Mouse (Mus musculus): ENCODE data around the gene Mapk6. TPM values are rescaled to one million over a fixed set of nuclear protein-coding genes. Genes with fewer than 3 reads are reported as not detected.

The Mapk6 gene
- total and polyA plus RNA-seq, 2 experiments, result 10.0 to 21.1 TPM

GRCm38 (mm10) chr9:75428274-75428600 lies 18.4 kb upstream of the Mapk6 start:
- Histone ChIP-seq H3K27me3 (ENCODE audit: control insufficient read depth, insufficient read depth, low read length) (no peaks in the 10 kb centered on the region), H3K79me2 (ENCODE audit: control insufficient read depth, insufficient read depth, low read length) (no peaks in the 10 kb centered on the region), H3K4me3 (ENCODE audit: insufficient read depth, low read depth, low read length) (no peak overlapping the region), H3K4me1 (ENCODE audit: control insufficient read depth, insufficient read depth, low read length) (no peaks in the 10 kb centered on the region), H3K27ac (replicated peaks; ENCODE audit: insufficient read depth, low read depth, low read length) (no peak overlapping the region), H3K36me3 (ENCODE audit: control insufficient read depth, insufficient read depth, low read length) (no peaks in the 10 kb centered on the region), H3K9ac (ENCODE audit: low read depth, low read length) (no peak overlapping the region)
- no peak for TF ChIP-seq POLR2A (IDR thresholded peaks at IDR 0.05; ENCODE audit: extremely low read depth, insufficient read depth, low read length)
- no peak for TF ChIP-seq CTCF (IDR thresholded peaks at IDR 0.05; ENCODE audit: low read depth, low read length)
- no peak for DNase-seq (ENCODE audit: extremely low read depth, low read depth, low spot score)
- WGBS, result 66% methylated on average over 2 of the region's 2 CpGs

GRCm38 (mm10) chr9:75427366-75428273 lies 17.8 kb upstream of the Mapk6 start:
- no peak for TF ChIP-seq CTCF (IDR thresholded peaks at IDR 0.05; ENCODE audit: low read depth, low read length)
- no peak for TF ChIP-seq POLR2A (IDR thresholded peaks at IDR 0.05; ENCODE audit: extremely low read depth, insufficient read depth, low read length)
- WGBS, result 89% methylated on average over 9 of the region's 9 CpGs
- Histone ChIP-seq H3K36me3 (ENCODE audit: control insufficient read depth, insufficient read depth, low read length) (no peaks in the 10 kb centered on the region), H3K27me3 (ENCODE audit: control insufficient read depth, insufficient read depth, low read length) (no peaks in the 10 kb centered on the region), H3K79me2 (ENCODE audit: control insufficient read depth, insufficient read depth, low read length) (no peaks in the 10 kb centered on the region), H3K4me1 (ENCODE audit: control insufficient read depth, insufficient read depth, low read length) (no peaks in the 10 kb centered on the region), H3K9ac (ENCODE audit: low read depth, low read length) (no peak overlapping the region), H3K4me3 (ENCODE audit: insufficient read depth, low read depth, low read length) (no peak overlapping the region), H3K27ac (replicated peaks; ENCODE audit: insufficient read depth, low read depth, low read length) (no peak overlapping the region)
- no peak for DNase-seq (ENCODE audit: extremely low read depth, low read depth, low spot score)

- 66% methylated on average over 7 of the region's 7 CpGs for WGBS
- Histone ChIP-seq H3K27ac (replicated peaks; ENCODE audit: insufficient read depth, low read depth, low read length) (no peak overlapping the region), H3K36me3 (ENCODE audit: control insufficient read depth, insufficient read depth, low read length) (no peaks in the 10 kb centered on the region), H3K4me1 (ENCODE audit: control insufficient read depth, insufficient read depth, low read length) (no peaks in the 10 kb centered on the region), H3K79me2 (ENCODE audit: control insufficient read depth, insufficient read depth, low read length) (no peaks in the 10 kb centered on the region), H3K9ac (ENCODE audit: low read depth, low read length) (no peak overlapping the region), H3K27me3 (ENCODE audit: control insufficient read depth, insufficient read depth, low read length) (no peaks in the 10 kb centered on the region), H3K4me3 (ENCODE audit: insufficient read depth, low read depth, low read length) (no peak overlapping the region)
- TF ChIP-seq POLR2A (IDR thresholded peaks at IDR 0.05; ENCODE audit: extremely low read depth, insufficient read depth, low read length) (no peak), CTCF (IDR thresholded peaks at IDR 0.05; ENCODE audit: low read depth, low read length) (no peak)
- DNase-seq (ENCODE audit: extremely low read depth, low read depth, low spot score), result no peak
Measured at GRCm38 (mm10) chr9:75425796-75426391, 16.1 kb upstream of the Mapk6 start.

GRCm38 (mm10) chr9:75424358-75425150 lies 14.7 kb upstream of the Mapk6 start:
- WGBS, result 82% methylated on average over 6 of the region's 6 CpGs
- no peaks in the 10 kb centered on the region for H3K27me3 ChIP-seq (ENCODE audit: control insufficient read depth, insufficient read depth, low read length)
- H3K4me1 ChIP-seq (ENCODE audit: control insufficient read depth, insufficient read depth, low read length), result no peaks in the 10 kb centered on the region
- no peak for DNase-seq (ENCODE audit: extremely low read depth, low read depth, low spot score)
- no peak overlapping the region for H3K27ac ChIP-seq (replicated peaks; ENCODE audit: insufficient read depth, low read depth, low read length)
- no peak overlapping the region for H3K9ac ChIP-seq (ENCODE audit: low read depth, low read length)
- H3K4me3 ChIP-seq (ENCODE audit: insufficient read depth, low read depth, low read length), result no peak overlapping the region
- no peak for TF ChIP-seq POLR2A (IDR thresholded peaks at IDR 0.05; ENCODE audit: extremely low read depth, insufficient read depth, low read length)
- TF ChIP-seq CTCF (IDR thresholded peaks at IDR 0.05; ENCODE audit: low read depth, low read length), result no peak
- no peaks in the 10 kb centered on the region for H3K79me2 ChIP-seq (ENCODE audit: control insufficient read depth, insufficient read depth, low read length)
- H3K36me3 ChIP-seq (ENCODE audit: control insufficient read depth, insufficient read depth, low read length), result no peaks in the 10 kb centered on the region

GRCm38 (mm10) chr9:75423683-75424082 lies 13.9 kb upstream of the Mapk6 start:
- TF ChIP-seq POLR2A (IDR thresholded peaks at IDR 0.05; ENCODE audit: extremely low read depth, insufficient read depth, low read length) (no peak), CTCF (IDR thresholded peaks at IDR 0.05; ENCODE audit: low read depth, low read length) (no peak)
- DNase-seq (ENCODE audit: extremely low read depth, low read depth, low spot score), result no peak

More at GRCm38 (mm10) chr9:75423683-75424082, 13.9 kb upstream of the Mapk6 start:
- 81% methylated on average over 5 of the region's 5 CpGs for WGBS
- Histone ChIP-seq H3K4me1 (ENCODE audit: control insufficient read depth, insufficient read depth, low read length) (no peaks in the 10 kb centered on the region), H3K79me2 (ENCODE audit: control insufficient read depth, insufficient read depth, low read length) (no peaks in the 10 kb centered on the region), H3K36me3 (ENCODE audit: control insufficient read depth, insufficient read depth, low read length) (no peaks in the 10 kb centered on the region), H3K27ac (replicated peaks; ENCODE audit: insufficient read depth, low read depth, low read length) (no peak overlapping the region), H3K9ac (ENCODE audit: low read depth, low read length) (no peak overlapping the region), H3K4me3 (ENCODE audit: insufficient read depth, low read depth, low read length) (no peak overlapping the region), H3K27me3 (ENCODE audit: control insufficient read depth, insufficient read depth, low read length) (no peaks in the 10 kb centered on the region)

Data from liver, adult 2 months (tissue).